Mouse (Mus musculus) central nervous system, embryonic 18 days (tissue): Measurements from ENCODE around the gene Mr1. TPM values are rescaled to one million over a fixed set of nuclear protein-coding genes. Genes with fewer than 3 reads are reported as not detected.

Source experiments
- polyA plus RNA-seq: library from polyadenylated mRNA; depleted of rRNA; stranded (reverse); fragments of >200 nt; gene quantifications from 2 replicates; pipeline ENCODE4 v1.2.3, GENCODE M21; 2012; rRNA removed

The Mr1 gene
- 1.2 and 1.6 TPM in 2 replicates for polyA plus RNA-seq

DNA sequence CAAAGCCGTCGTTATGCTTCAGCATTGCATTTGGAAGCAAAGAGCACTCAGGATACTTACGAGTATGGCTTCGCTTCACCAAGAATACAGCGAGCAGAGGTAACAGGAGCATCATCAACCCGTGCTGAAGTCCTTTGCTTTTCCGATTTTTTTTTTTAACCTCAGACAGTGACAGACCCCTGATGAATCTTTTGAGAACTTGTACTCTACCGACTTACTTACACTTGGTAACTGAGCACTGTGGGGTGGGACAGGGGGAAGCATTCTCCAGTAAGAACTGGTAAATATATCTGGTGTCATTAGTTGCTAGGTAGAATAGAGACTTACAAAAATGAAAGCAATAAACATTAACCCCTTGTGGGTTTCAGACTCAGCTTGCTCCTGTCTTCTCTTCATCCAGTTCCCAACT, at the start of gene Mr1:
Mr1 (minus strand) TSS at position 243 of the 409 bp plus-strand sequence.

GRCm38 (mm10) chr1:155158141-155158969, 11.7 kb upstream of the Mr1 start, which contains the start of gene Stx6:
TSS of gene Stx6 (plus strand) at chr1:155158715.

GRCm38 (mm10) chr1:155099280-155099848, 47.2 kb downstream of the Mr1 start, which contains the start of gene Ier5:
TSS of gene Ier5 (minus strand) at chr1:155099636.

Other genes with a start within 250 kb of the Mr1 start
- gene Ier5, start 47.2 kb downstream of the Mr1 start, polyA plus RNA-seq: 27.0 and 29.2 TPM in 2 replicates
- gene Stx6, start 11.9 kb upstream of the Mr1 start, polyA plus RNA-seq: 92.7 and 97.9 TPM in 2 replicates
- 6.0 and 7.8 TPM in 2 replicates for gene BC034090, start 97.6 kb upstream of the Mr1 start, polyA plus RNA-seq